Mouse (Mus musculus) cerebellum, adult 2 months (tissue): ENCODE data around the gene Rnf10. TPM values are rescaled to one million over a fixed set of nuclear protein-coding genes. Genes with fewer than 3 reads are reported as not detected.

ENCODE experiments used
- DNase-seq, 2 experiments: peaks; one replicate each; pipeline ENCODE4 v3.0.0; 2021
- H3K27ac ChIP-seq: fragments of 200-500 bp; 2 replicates; pipeline ENCODE4 v1.5.1; 2012; ENCODE audit warnings: low read length, control low read depth, inconsistent platforms; ENCODE audit not compliant: insufficient read depth
- H3K27me3 ChIP-seq: fragments of 200-500 bp; 2 replicates; pipeline ENCODE4 v1.6.1; 2012; ENCODE audit warnings: inconsistent platforms, mild to moderate bottlenecking, low read length, moderate library complexity; ENCODE audit not compliant: control insufficient read depth, insufficient read depth
- H3K4me1 ChIP-seq: fragments of 200-500 bp; 2 replicates; pipeline ENCODE4 v1.6.1; 2011; ENCODE audit warnings: low read length; ENCODE audit not compliant: control insufficient read depth, insufficient read depth
- H3K4me3 ChIP-seq: fragments of 200-500 bp; replicated peaks from 2 replicates; pipeline ENCODE3; 2011; ENCODE audit warnings: mild to moderate bottlenecking, low read depth, low read length, control low read depth; ENCODE audit not compliant: insufficient read depth
- CTCF ChIP-seq: fragments of 200-500 bp; IDR thresholded peaks from 2 replicates; pipeline ENCODE4 v1.5.1; 2011; ENCODE audit warnings: low read depth, mild to moderate bottlenecking, control low read depth, low read length, moderate library complexity, borderline replicate concordance; ENCODE audit not compliant: insufficient read depth
- POLR2A ChIP-seq: fragments of 200-500 bp; IDR thresholded peaks from 2 replicates; pipeline ENCODE4 v1.6.1; 2011; ENCODE audit warnings: low read length, control low read depth, borderline replicate concordance; ENCODE audit not compliant: insufficient read depth
- WGBS: fragments of 180-500 bp; shearing (Covaris S2); methylation state at CpG from one replicate; pipeline ENCODE4 v1.1.7; 2018; 5-methylcytosine and 5-hydroxymethylcytosine counted together
- polyA plus RNA-seq: library from polyadenylated mRNA; depleted of rRNA; stranded (reverse); fragments of >200 nt; gene quantifications from 2 replicates; pipeline ENCODE4 v1.2.3, GENCODE M21; 2012

The Rnf10 gene
- polyA plus RNA-seq, 1 experiment = 151 TPM

DNA sequence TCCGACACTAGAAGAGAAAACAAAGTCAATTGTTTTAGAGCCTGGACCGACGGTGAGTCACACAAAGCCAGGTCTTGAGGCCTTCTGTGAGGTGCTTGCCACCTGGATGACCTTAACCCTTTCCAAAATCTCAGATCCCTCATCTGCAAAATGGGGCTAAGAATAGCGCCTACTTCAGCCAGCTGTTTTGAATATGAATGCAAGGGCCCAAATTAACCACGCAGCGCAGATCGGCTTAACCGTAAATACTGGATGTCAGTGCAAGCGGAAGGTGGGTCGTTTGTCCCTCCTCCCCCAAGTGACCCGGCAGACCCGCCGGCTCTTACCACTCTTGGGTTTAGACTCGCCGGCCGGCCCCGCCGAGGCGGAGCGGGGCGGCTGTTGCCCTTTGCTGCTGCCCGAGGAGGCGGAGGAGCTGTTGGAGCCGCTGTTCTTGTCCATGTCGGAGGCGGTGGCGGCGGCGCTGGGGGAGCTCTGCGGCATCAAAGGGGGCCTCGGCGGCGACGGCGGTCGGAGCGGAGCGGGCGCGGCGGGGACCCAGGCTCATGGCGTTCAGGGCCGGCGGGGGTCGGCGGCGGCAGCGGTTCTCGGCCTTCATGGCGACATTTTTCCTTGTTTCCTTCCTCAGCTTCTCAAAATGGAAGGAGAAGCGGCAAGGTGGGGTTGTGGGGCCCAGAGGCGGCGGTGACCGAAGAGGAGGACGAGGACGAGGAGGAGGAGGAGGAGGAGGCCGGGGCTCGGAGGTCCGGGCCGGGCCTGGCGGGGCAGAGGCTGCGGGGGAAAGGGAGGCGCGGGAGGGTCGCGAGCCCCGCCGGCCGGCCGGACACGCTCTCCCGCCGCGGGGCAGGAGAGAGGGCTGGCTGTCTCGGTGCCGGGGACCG is 527 bp downstream of the Rnf10 start:
- TF ChIP-seq CTCF (no peak), POLR2A (no peak)
- H3K27ac ChIP-seq = peak overlapping the region; percentile 85
- WGBS = under 1% methylated on average over 71 of the region's 77 CpGs
- no peaks in the 10 kb centered on the region for H3K27me3 ChIP-seq
- peaks cover 7% of the 10 kb centered on the region; the same call in 1 of the 2 replicates for H3K4me1 ChIP-seq
- DNase-seq = peak in 1 of 2 experiments; percentile 44
- H3K4me3 ChIP-seq = peak overlapping the region; percentile 88

GRCm38 (mm10) chr5:115269969-115270368 is 2.7 kb downstream of the Rnf10 start:
- Histone ChIP-seq H3K4me3 (no peak overlapping the region), H3K27ac (no peak overlapping the region), H3K27me3 (no peaks in the 10 kb centered on the region), H3K4me1 (peaks cover 7% of the 10 kb centered on the region; the same call in 1 of the 2 replicates)
- 84% methylated on average over 1 of the region's 1 CpGs for WGBS
- no peak for DNase-seq
- TF ChIP-seq POLR2A (no peak), CTCF (no peak)

GRCm38 (mm10) chr5:115268266-115268665 is 4.4 kb downstream of the Rnf10 start:
- no peak for TF ChIP-seq POLR2A
- no peak for TF ChIP-seq CTCF
- 43% methylated on average over 3 of the region's 3 CpGs for WGBS
- Histone ChIP-seq H3K27ac (no peak overlapping the region), H3K4me1 (peaks cover 10% of the 10 kb centered on the region; the same call in 1 of the 2 replicates), H3K27me3 (no peaks in the 10 kb centered on the region), H3K4me3 (no peak overlapping the region)
- DNase-seq = no peak

- TF ChIP-seq POLR2A = no peak
- TF ChIP-seq CTCF = no peak
- H3K27ac ChIP-seq = no peak overlapping the region
- no peak for DNase-seq
- H3K4me3 ChIP-seq = no peak overlapping the region
- no peaks in the 10 kb centered on the region for H3K27me3 ChIP-seq
- 45% methylated on average over 3 of the region's 3 CpGs for WGBS
- peaks cover 10% of the 10 kb centered on the region; the same call in 1 of the 2 replicates for H3K4me1 ChIP-seq
Measured at GRCm38 (mm10) chr5:115267469-115268045, 5.1 kb downstream of the Rnf10 start.

DNA sequence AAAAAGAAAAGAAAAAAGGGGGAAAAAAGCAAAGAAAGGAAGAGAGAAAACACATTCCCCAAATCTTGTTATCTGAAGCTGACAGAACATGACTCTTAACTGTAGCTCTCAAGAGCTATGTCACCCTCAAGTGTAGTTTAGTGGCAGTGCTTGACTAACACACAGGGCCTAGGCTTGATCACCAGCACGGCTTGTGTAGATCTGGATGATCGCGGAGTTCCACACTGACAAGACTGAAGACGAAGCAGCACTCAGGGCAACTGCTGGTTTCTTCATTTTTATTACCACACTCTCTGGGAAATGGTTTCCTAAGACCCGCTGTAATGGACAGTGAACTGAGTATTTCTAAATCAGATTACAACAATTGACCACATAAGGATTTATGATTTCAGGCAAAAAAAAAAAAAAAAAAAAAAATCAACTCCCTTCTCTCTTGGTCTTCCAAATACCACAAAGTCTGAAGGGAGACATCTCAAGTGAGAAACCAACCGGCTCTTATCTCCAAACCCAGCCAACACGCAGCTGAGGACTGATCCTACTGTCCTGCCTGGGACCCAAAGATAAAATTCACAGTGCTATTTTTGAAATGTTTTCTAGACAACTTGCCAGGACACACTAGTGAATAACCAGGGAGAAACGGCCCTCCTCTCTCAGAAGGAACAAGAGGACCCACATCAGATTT is 5.8 kb downstream of the Rnf10 start:
- H3K27ac ChIP-seq = no peak overlapping the region
- no peak for TF ChIP-seq POLR2A
- no peak for TF ChIP-seq CTCF
- no peaks in the 10 kb centered on the region for H3K27me3 ChIP-seq
- 48% methylated on average over 8 of the region's 8 CpGs for WGBS
- peaks cover 10% of the 10 kb centered on the region; the same call in 1 of the 2 replicates for H3K4me1 ChIP-seq
- no peak for DNase-seq
- no peak overlapping the region for H3K4me3 ChIP-seq

- no peak overlapping the region for H3K27ac ChIP-seq
- peaks cover 10% of the 10 kb centered on the region; the same call in 1 of the 2 replicates for H3K4me1 ChIP-seq
- TF ChIP-seq CTCF = no peak
- TF ChIP-seq POLR2A = no peak
- no peaks in the 10 kb centered on the region for H3K27me3 ChIP-seq
- H3K4me3 ChIP-seq = no peak overlapping the region
- WGBS = 25% methylated on average over 5 of the region's 5 CpGs
- no peak for DNase-seq
Measured at GRCm38 (mm10) chr5:115266340-115266739, 6.4 kb downstream of the Rnf10 start.

DNA sequence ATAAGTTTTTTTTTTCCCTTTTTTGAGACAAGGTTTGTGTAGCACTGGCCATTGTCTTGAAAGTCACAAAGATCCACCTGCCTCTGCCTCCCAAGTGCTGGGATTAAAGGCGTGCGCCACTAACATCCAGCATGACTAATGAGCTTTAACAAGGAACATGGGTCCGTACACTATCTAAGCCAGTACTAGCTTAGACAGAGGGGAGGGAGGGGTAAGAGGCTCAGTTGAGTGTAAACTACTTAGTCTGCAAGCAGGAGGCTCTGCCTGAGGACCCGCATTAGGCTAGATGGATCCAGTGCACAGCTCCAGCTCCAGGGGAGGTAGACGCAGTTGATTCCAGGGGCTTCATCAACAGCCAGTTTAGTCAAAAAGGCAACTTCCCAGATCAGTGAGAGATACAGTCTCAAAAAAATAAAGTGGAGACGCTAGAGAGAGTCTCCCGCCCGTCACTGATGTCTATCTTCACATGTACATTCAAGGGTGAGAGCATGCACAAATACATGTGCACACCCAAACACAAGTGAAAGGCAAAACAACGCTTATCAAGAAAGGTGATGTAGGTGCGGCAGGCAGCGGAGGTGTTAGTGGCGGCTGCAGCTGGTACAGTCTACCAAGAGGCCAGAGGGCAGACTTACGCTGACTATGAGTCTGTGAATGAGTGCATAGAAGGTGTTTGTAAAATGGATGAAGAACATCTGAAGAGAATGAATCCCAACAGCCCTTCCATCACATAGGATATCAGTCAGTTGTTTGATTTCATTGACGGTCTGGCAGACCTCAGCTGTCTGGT is 10.0 kb downstream of the Rnf10 start:
- 77% methylated on average over 14 of the region's 14 CpGs for WGBS
- Histone ChIP-seq H3K27me3 (no peaks in the 10 kb centered on the region), H3K4me3 (no peak overlapping the region), H3K4me1 (peaks cover 3% of the 10 kb centered on the region; the same call in 1 of the 2 replicates), H3K27ac (no peak overlapping the region)
- DNase-seq = no peak
- TF ChIP-seq CTCF (no peak), POLR2A (no peak)

DNA sequence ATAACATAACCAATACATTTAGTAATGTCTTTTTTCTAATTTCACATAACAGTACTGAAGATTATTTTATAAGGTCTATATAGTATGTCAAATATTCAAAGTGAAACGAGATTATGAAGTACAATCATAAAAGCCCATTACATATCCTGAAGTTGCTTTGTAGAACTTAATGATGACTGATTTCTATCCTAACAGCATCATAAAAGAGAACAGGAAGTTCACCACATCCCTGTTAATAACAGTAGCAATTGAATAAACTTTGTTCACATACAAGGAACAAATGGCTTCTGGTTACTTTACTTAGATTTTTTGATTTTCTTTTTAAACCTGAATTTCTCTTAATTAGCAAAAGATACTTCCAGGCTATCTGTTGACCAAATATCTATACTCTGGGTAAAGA is 10.8 kb downstream of the Rnf10 start:
- no peak for DNase-seq
- Histone ChIP-seq H3K4me3 (no peak overlapping the region), H3K27me3 (no peaks in the 10 kb centered on the region), H3K4me1 (peaks cover 3% of the 10 kb centered on the region; the same call in 1 of the 2 replicates), H3K27ac (no peak overlapping the region)
- no peak for TF ChIP-seq CTCF
- TF ChIP-seq POLR2A = no peak
- 81% methylated on average over 1 of the region's 1 CpGs for WGBS
